Mouse (Mus musculus) cortical plate, adult 2 months (tissue): ENCODE measurements at regions not wholly inside any gene's neighbourhood (a gene's known extent, or its start where the extent isn't known, plus 50 kb on each side); places are given as distances from the start of the nearest gene placed in this dataset.

Experiments used
- CTCF ChIP-seq: fragments of 200-500 bp; IDR thresholded peaks from 2 replicates; pipeline ENCODE4 v1.5.1; 2011; ENCODE audit warnings: mild to moderate bottlenecking, control low read depth, low read length; ENCODE audit not compliant: insufficient read depth; ENCODE audit errors: extremely low read depth
- POLR2A ChIP-seq: fragments of 200-500 bp; IDR thresholded peaks from 2 replicates; pipeline ENCODE4 v1.6.1; 2011; ENCODE audit warnings: mild to moderate bottlenecking, low read length, control low read depth; ENCODE audit not compliant: insufficient read depth; ENCODE audit errors: extremely low read depth

DNA sequence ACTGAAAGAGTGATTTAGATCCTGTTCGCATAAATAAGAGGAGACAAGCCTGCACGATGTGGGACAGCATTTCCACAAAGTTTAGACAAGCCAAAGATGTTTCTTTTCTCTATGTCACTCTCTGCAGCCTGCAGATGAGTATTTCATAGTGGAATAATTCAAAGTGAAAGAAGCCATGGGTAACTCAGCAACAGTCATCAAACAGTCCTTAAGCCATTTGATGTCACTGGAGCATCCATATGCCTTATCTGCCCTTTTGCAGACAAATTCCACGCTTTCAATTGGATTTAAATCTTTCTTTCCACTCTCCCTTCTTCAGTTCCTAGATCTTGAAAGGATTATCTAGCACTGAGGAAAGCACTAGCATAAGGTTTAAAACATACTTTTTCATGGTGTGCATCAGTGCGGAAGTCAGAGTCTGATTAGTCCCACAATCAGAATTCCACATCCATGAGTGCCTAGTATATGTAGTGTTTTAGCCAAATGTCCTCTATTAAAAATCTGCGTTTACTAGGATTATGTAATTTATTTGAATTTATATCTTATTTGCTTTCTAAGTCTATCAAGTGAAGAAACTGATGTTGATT, 805.6 kb downstream of the Brinp1 start:
- TF ChIP-seq CTCF (no peak), POLR2A (no peak)
